Mouse (Mus musculus) liver, adult (tissue): ENCODE results near the gene Rbfox1.

ENCODE experiments used
- GATA4 ChIP-seq: IDR thresholded peaks from 2 replicates; pipeline ENCODE4 v1.6.1; 2014; ENCODE audit warnings: mild to moderate bottlenecking, low read length; ENCODE audit not compliant: insufficient replicate concordance

The Rbfox1 gene

GRCm38 (mm10) chr16:6503573-6504331, 618.6 kb downstream of the Rbfox1 start:
- TF ChIP-seq GATA4, result no peak

- TF ChIP-seq GATA4, result no peak
Measured at GRCm38 (mm10) chr16:6508924-6509323, 623.8 kb downstream of the Rbfox1 start.

DNA sequence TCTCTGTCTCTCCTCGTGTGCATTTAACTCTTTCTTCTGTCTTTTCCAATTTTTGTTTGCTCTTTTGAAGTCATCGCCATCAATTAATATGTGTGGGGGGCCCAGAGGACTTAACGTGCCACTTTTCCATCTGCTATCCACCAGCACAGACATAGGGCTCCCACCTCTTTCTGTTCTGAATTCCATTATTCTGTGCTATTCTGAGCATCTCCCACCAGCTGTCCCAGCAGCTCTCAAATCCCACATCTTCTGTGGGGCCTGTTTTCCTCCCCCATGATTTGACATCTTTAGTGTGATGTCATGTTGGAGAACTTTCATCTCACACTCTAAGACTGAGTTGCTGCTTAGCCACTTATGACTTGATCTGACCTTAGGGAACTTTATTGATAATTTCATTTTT, 634.3 kb downstream of the Rbfox1 start:
- no peak for TF ChIP-seq GATA4

DNA sequence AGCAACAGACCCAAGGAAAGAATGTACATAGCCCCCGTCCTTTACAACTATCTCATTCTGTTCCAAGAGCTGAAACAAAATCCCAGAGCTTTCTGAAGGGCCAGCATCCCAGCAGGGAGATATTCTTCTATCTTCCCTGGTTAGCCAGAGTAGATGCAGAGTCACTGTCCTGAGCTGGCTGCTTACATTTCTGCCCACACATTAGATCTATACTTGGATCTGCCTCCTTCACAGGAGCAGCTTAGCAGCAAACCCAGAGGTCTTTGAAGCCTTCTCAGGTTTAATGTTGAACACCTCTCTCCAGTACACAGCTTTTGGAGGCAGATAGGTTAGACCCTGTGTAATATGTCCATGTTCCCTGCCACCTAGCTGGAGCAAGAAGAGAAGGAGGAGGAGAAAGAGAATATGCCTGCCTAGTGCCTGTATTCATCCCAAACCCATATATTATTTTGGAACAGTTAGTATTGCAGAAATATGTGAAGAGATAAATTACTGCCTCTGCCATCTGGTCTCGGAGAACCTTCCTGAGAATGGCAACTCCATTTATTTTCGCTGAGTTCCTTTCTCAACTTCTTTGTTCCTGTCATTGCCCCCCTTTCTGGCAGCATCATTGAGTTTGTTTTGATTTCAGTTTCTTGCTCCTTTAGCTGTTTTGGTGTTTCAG, 640.5 kb downstream of the Rbfox1 start:
- no peak for TF ChIP-seq GATA4

DNA sequence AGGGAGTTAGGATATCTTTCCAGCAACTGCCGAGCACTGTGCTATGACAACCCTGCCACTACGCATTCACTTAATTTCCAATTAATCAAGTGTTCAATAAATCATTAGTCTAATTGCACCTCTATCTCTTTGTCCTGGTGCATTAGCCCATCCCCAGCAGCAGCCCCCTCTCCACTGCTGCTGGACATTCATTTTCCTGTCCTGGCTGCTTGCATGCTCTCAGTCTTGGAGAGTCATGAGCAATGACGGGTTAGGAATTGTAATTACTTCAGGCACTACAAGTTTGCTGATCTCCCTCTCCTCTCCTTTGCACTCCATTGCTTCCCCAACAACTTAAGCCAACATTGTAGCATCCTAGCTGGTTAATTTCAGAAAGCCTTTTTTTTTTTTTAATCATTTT, 646.3 kb downstream of the Rbfox1 start:
- TF ChIP-seq GATA4, result no peak

GRCm38 (mm10) chr16:6532077-6532995, 647.2 kb downstream of the Rbfox1 start:
- TF ChIP-seq GATA4, result no peak

DNA sequence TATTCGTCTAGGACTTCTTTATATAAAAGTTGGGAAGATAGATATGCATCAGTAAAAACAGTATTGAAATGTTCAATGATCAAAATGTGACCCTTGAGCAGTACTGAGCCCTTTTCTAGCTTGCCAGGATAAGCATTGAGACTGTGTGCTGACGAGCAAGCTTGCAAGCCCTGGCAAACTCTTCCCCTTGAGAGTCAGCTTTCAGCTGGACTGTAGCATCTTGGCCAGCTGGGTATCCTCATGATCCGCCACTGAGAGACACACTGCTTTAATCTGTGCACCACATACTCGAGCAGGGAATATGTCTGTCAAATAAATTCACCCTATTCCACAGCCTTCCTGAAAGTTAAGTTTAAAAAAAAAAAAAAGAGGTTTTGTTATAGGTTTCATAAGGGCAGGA, 670.6 kb downstream of the Rbfox1 start:
- no peak for TF ChIP-seq GATA4

DNA sequence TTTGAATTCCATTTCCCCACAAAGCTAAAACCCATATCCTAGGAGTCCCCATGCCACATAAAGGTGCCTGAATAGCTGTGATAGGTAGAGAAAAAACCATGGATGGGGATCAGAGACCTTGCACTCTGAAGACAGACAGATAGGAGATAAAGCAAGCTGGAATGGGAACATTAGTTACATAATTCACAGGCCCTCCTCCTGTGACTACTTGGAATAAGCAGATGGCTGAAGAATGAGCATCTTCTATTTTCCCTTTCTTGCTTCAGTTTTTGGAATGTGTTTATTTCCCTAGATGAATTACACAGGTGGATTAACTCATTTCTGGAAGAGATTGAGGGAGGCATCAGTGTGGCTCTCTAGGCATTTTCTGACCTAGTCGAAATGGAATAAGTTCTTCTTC, 672.6 kb downstream of the Rbfox1 start:
- no peak for TF ChIP-seq GATA4

DNA sequence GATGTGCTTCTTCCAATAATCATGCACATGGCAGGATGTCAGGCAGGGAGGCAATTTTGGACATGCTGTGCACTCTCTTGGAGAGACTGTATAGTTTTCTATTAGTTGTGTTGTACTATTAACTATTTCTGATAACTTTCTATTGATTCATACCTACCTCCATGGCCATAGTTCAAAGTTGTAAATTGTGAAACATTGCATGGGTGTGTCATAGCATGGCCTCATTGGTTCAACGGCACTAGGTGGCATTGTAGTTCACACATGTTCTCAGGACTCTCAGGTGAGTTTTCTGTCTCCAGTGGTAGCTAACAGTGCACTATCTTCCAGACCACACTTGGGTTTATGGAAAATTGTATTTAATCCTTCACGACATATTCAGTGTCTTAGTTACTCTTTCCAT, 699.5 kb downstream of the Rbfox1 start:
- TF ChIP-seq GATA4, result no peak

- TF ChIP-seq GATA4, result no peak
Measured at GRCm38 (mm10) chr16:6585204-6585603, 700.0 kb downstream of the Rbfox1 start.

GRCm38 (mm10) chr16:6616526-6616925, 731.4 kb downstream of the Rbfox1 start:
- TF ChIP-seq GATA4, result no peak

DNA sequence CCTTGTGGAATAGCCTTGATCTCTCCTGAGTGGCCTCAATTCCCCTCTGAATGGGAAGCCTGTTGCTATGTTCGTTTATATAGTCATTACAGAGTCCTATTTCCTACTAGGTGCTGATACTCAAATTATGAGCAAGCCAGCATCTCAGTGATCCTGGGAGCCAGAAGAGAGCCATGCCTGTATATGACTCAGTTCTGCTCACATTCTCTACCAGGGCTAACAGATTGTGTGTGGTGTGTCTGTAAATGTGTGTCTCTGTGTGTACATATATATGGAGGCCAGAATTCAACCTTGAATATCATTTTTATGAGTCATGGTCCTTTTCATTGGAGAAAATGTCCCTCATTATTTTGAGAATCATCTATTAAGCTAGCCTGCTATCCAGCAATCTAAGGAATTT, 755.2 kb downstream of the Rbfox1 start:
- TF ChIP-seq GATA4, result no peak

GRCm38 (mm10) chr16:6646941-6647340, 761.8 kb downstream of the Rbfox1 start:
- no peak for TF ChIP-seq GATA4

GRCm38 (mm10) chr16:6648753-6649152, 763.6 kb downstream of the Rbfox1 start:
- no peak for TF ChIP-seq GATA4

GRCm38 (mm10) chr16:6658594-6658993, 773.4 kb downstream of the Rbfox1 start:
- TF ChIP-seq GATA4, result no peak

DNA sequence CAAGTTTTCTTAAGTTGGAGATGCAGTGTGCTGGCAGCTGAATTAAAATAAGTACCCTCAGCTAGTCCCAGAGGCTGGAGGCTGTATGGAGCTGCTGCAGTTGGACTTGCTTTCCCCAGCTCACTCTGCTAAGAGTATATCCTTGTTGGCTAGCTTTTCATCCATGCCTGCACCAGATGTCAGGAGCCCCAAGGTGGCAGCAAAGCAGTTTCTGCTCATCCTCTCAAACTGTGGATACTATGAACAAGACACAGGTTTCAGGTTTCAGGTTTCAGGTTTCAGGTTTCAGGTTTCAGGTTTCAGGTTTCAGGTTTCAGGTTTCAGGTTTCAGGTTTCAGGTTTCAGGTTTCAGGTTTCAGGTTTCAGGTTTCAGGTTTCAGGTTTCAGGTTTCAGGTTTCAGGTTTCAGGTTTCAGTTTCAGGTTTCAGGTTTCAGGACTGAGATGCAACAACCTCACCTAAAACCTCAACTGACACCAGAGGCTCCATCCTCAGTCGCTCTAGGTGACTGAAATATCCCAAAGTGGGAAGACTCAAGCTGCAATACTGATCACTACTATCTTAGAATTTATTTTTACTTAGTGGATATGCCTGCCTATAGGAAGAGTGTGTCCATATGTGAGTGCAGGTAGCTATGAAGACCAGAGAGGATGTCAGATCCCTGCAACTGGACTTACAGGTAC, 801.1 kb downstream of the Rbfox1 start:
- TF ChIP-seq GATA4, result no peak

GRCm38 (mm10) chr16:6704847-6705246, 819.7 kb downstream of the Rbfox1 start:
- TF ChIP-seq GATA4, result no peak
